In the genomic region with DNA sequence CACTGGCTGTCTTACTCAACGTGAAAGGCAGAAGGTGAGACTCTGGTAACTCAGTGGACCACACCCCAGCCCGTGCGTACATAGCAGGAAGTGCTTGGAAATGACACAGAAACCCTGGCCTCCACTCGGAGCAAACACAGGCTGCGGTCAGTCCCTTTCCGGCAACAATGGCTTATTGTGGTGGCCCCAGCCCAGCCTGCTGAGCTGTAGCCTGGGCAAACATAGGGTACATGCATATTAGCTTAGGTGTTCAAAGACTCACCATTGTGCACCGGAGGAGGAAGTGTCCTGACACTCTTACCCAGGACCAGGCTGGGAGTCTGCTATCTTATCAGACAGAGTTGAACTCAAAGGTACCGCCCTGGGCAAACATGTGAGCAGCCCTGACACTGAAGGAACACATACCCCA, we compare ENCODE assay signal across 11 mouse cellular contexts. TPM values are rescaled to one million over a fixed set of nuclear protein-coding genes. Genes with fewer than 3 reads are reported as not detected.
DNase-seq lines count a peak whose midpoint lies in the region; ATAC-seq and TF ChIP-seq lines count a peak whose summit lies in the region.
"Had no signal": no experiment of that assay in that cellular context is flagged by ENCODE, and none has a peak within 500 bp of the region (broad histone marks: within the 10 kb centered on the region; RNA-seq: fewer than 3 reads in every experiment).

No protein-coding gene starts in this region.

- intact Hi-C loops in gastrocnemius, adult 2 months (cut with DNase I): loop anchor here (1.0 to 10.0 kb wide), 3 partner anchors 70 to 308 kb away; partner anchors contain the start of genes Mrgbp and Ogfr
- intact Hi-C loops in gastrocnemius, postnatal 14 days (cut with DNase I; ENCODE audit: low total_unique reads): loop anchor here (1.0 kb wide), 1 partner anchor 70 kb away; no protein-coding TSS in a partner anchor

- 0 out of 2 replicates have a peak, but pooled peaks cover 6% of the 10 kb centered on the region for H3K4me1 ChIP-seq in intestine, postnatal 0 days (replicated peaks; ENCODE audit: control insufficient read depth, insufficient read depth, low read length)
- peaks cover 9% of the 10 kb centered on the region for H3K4me1 ChIP-seq in forebrain, postnatal 0 days (ENCODE audit: insufficient read depth)
- H3K4me1 ChIP-seq in hindbrain, embryonic 12.5 days: peaks cover 15% of the 10 kb centered on the region

- peak overlapping the region; percentile 45; the same call in 1 of the 2 replicates for H3K4me2 ChIP-seq in intestine, postnatal 0 days (replicated peaks; ENCODE audit: low read depth)
- no peak overlapping the region for H3K4me2 ChIP-seq in forebrain, postnatal 0 days (ENCODE audit: low read depth)
- no peak overlapping the region for H3K4me2 ChIP-seq in hindbrain, embryonic 12.5 days (replicated peaks)

- DNase-seq in gastrocnemius, adult 2 months: no peak
- no peak for DNase-seq in gastrocnemius, postnatal 14 days
- DNase-seq in CD4-positive, CD25-positive, alpha-beta regulatory T cell, adult 2 months (ENCODE audit: low read depth, low spot score): peak; percentile 84
- DNase-seq in forebrain, postnatal 0 days: no peak
- DNase-seq in adrenal gland, adult 18-20 months (ENCODE audit: low spot score in 2 of 2): no peak

- no peaks in the 10 kb centered on the region for H3K27me3 ChIP-seq in intestine, postnatal 0 days (replicated peaks; ENCODE audit: control insufficient read depth, insufficient read depth, low read length)
- H3K27me3 ChIP-seq in forebrain, postnatal 0 days (ENCODE audit: insufficient read depth, low read length): no peaks in the 10 kb centered on the region
- H3K27me3 ChIP-seq in hindbrain, embryonic 12.5 days: peaks cover 10% of the 10 kb centered on the region; the same call in 1 of the 2 replicates

- no peak overlapping the region; the same call in 1 of the 2 replicates for H3K4me3 ChIP-seq in gastrocnemius, adult 2 months
- no peak overlapping the region for H3K4me3 ChIP-seq in intestine, postnatal 0 days (ENCODE audit: low read depth, low read length)
- no peak overlapping the region for H3K4me3 ChIP-seq in forebrain, postnatal 0 days (ENCODE audit: low read depth, low read length)
- no peak overlapping the region for H3K4me3 ChIP-seq in hindbrain, embryonic 12.5 days
- H3K4me3 ChIP-seq: neural tube, embryonic 12.5 days had no signal

- no peaks in the 10 kb centered on the region for H3K9me3 ChIP-seq in intestine, postnatal 0 days (ENCODE audit: control insufficient read depth)
- no peaks in the 10 kb centered on the region for H3K9me3 ChIP-seq in forebrain, postnatal 0 days (ENCODE audit: low read length)
- H3K9me3 ChIP-seq in hindbrain, embryonic 12.5 days (replicated peaks): no peaks in the 10 kb centered on the region
- H3K9me3 ChIP-seq: neural tube, embryonic 12.5 days had no signal

- no peak for TF ChIP-seq CTCF in gastrocnemius, adult 2 months (IDR thresholded peaks at IDR 0.05)
- TF ChIP-seq CTCF in intestine, postnatal 0 days (IDR thresholded peaks at IDR 0.05; ENCODE audit: low read depth): no peak
- no peak for TF ChIP-seq CTCF in forebrain, postnatal 0 days (IDR thresholded peaks at IDR 0.05; ENCODE audit: low read depth)

- no peaks in the 10 kb centered on the region for H3K36me3 ChIP-seq in intestine, postnatal 0 days (ENCODE audit: control insufficient read depth, insufficient read depth)
- no peaks in the 10 kb centered on the region for H3K36me3 ChIP-seq in forebrain, postnatal 0 days (ENCODE audit: insufficient read depth)
- no peaks in the 10 kb centered on the region for H3K36me3 ChIP-seq in hindbrain, embryonic 12.5 days
- H3K36me3 ChIP-seq: neural tube, embryonic 12.5 days had no signal

- H3K9ac ChIP-seq in intestine, postnatal 0 days (ENCODE audit: low read depth, low read length): no peak overlapping the region
- H3K9ac ChIP-seq in forebrain, postnatal 0 days: no peak overlapping the region
- H3K9ac ChIP-seq in hindbrain, embryonic 12.5 days: no peak overlapping the region
- H3K9ac ChIP-seq: neural tube, embryonic 12.5 days had no signal

- 27% methylated on average over 8 of the region's 8 CpGs for WGBS in intestine, postnatal 0 days
- 72% methylated on average over 8 of the region's 8 CpGs for WGBS in forebrain, postnatal 0 days
- 61% methylated on average over 8 of the region's 8 CpGs for WGBS in hindbrain, embryonic 12.5 days

- H3K27ac ChIP-seq in gastrocnemius, adult 2 months: peak overlapping the region; percentile 63; the same call in 1 of the 2 replicates
- H3K27ac ChIP-seq in intestine, postnatal 0 days (ENCODE audit: low read depth, low read length): peak overlapping the region; percentile 94
- no peak overlapping the region for H3K27ac ChIP-seq in forebrain, postnatal 0 days (ENCODE audit: low read depth, low read length)
- no peak overlapping the region for H3K27ac ChIP-seq in hindbrain, embryonic 12.5 days
- H3K27ac ChIP-seq: neural tube, embryonic 12.5 days had no signal

- peak; percentile 65 for ATAC-seq in intestine, postnatal 0 days
- peak; percentile 50 for ATAC-seq in megakaryocyte, adult 5-6 weeks (ENCODE audit: poor library complexity, severe bottlenecking)
- no peak for ATAC-seq in forebrain, postnatal 0 days
- no peak for ATAC-seq in hindbrain, embryonic 12.5 days (ENCODE audit: low FRiP score)

RNA-seq across cellular contexts. Expression of gene Cables2, which starts 3.6 kb away (rescaled TPM):
- 1 to 10 TPM; 9.3 to 9.8 TPM for total RNA-seq in gastrocnemius, adult 2 months (2021)
- 1 to 10 TPM; 6.8 to 9.2 TPM for total RNA-seq in gastrocnemius, postnatal 14 days (2021)
- polyA plus RNA-seq in intestine, postnatal 0 days (2015; fragmentation: Nextera tagmentation; extraction: Ambion mirVana): 8.2 and 8.4 TPM in 2 replicates
- 16.0 and 16.4 TPM in 2 replicates for total RNA-seq in megakaryocyte, adult 5-6 weeks (2015)
- 12.1 and 12.8 TPM in 2 replicates for total RNA-seq in megakaryocyte, adult 5-6 weeks (2017)
- total RNA-seq in forebrain, postnatal 0 days (2014; rRNA removed): 46.6 and 58.8 TPM in 2 replicates
- 21.1 and 28.4 TPM in 2 replicates for polyA plus RNA-seq in forebrain, postnatal 0 days (2015; fragmentation: Nextera tagmentation; extraction: Ambion mirVana)
- 10 to 100 TPM; 12.1 to 15.6 TPM for total RNA-seq in adrenal gland, adult 18-20 months (2021)
- polyA plus RNA-seq in hindbrain, embryonic 12.5 days (2016; fragmentation: Nextera tagmentation; extraction: Ambion mirVana): 29.4 and 29.5 TPM in 2 replicates

RNA-seq across cellular contexts. Expression of gene Rbbp8nl, which starts 12.8 kb away (rescaled TPM):
- not detected for total RNA-seq in gastrocnemius, adult 2 months (2021)
- total RNA-seq in gastrocnemius, postnatal 14 days (2021): not detected
- 0.18 and 0.25 TPM in 2 replicates for polyA plus RNA-seq in intestine, postnatal 0 days (2015; fragmentation: Nextera tagmentation; extraction: Ambion mirVana)
- not detected in 2 replicates for total RNA-seq in megakaryocyte, adult 5-6 weeks (2015)
- total RNA-seq in megakaryocyte, adult 5-6 weeks (2017): not detected in 2 replicates
- not detected in 2 replicates for total RNA-seq in forebrain, postnatal 0 days (2014; rRNA removed)
- not detected in 2 replicates for polyA plus RNA-seq in forebrain, postnatal 0 days (2015; fragmentation: Nextera tagmentation; extraction: Ambion mirVana)
- total RNA-seq in adrenal gland, adult 18-20 months (2021): not detected
- polyA plus RNA-seq in hindbrain, embryonic 12.5 days (2016; fragmentation: Nextera tagmentation; extraction: Ambion mirVana): 0.20 and 0.35 TPM in 2 replicates
- total RNA-seq: layer of hippocampus, adult 8-10 months had no signal

RNA-seq across cellular contexts. Expression of gene Rps21, which starts 19.7 kb away (rescaled TPM):
- total RNA-seq in gastrocnemius, adult 2 months (2021): 100 to 1,000 TPM; 359 to 473 TPM
- 100 to 1,000 TPM; 456 to 506 TPM for total RNA-seq in gastrocnemius, postnatal 14 days (2021)
- polyA plus RNA-seq in intestine, postnatal 0 days (2015; fragmentation: Nextera tagmentation; extraction: Ambion mirVana): 442 and 454 TPM in 2 replicates
- total RNA-seq in megakaryocyte, adult 5-6 weeks (2015): 1,036 and 1,070 TPM in 2 replicates
- total RNA-seq in megakaryocyte, adult 5-6 weeks (2017): 1,935 and 2,289 TPM in 2 replicates
- total RNA-seq in forebrain, postnatal 0 days (2014; rRNA removed): 848 and 1,386 TPM in 2 replicates
- 439 and 570 TPM in 2 replicates for polyA plus RNA-seq in forebrain, postnatal 0 days (2015; fragmentation: Nextera tagmentation; extraction: Ambion mirVana)
- total RNA-seq in adrenal gland, adult 18-20 months (2021): 100 to 1,000 TPM; 777 to 810 TPM
- polyA plus RNA-seq in hindbrain, embryonic 12.5 days (2016; fragmentation: Nextera tagmentation; extraction: Ambion mirVana): 393 and 423 TPM in 2 replicates

RNA-seq across cellular contexts. Expression of gene Lama5, which starts 51.2 kb away (rescaled TPM):
- 10 to 100 TPM; 10.5 to 14.8 TPM for total RNA-seq in gastrocnemius, adult 2 months (2021)
- 10 to 100 TPM; 17.9 to 18.0 TPM for total RNA-seq in gastrocnemius, postnatal 14 days (2021)
- 19.8 and 23.5 TPM in 2 replicates for polyA plus RNA-seq in intestine, postnatal 0 days (2015; fragmentation: Nextera tagmentation; extraction: Ambion mirVana)
- total RNA-seq in megakaryocyte, adult 5-6 weeks (2015): 0.48 and 0.83 TPM in 2 replicates
- 0.18 and 4.0 TPM in 2 replicates for total RNA-seq in megakaryocyte, adult 5-6 weeks (2017)
- total RNA-seq in forebrain, postnatal 0 days (2014; rRNA removed): 3.5 and 8.9 TPM in 2 replicates
- polyA plus RNA-seq in forebrain, postnatal 0 days (2015; fragmentation: Nextera tagmentation; extraction: Ambion mirVana): 1.4 and 1.7 TPM in 2 replicates
- 10 to 100 TPM; 31.5 to 61.3 TPM for total RNA-seq in adrenal gland, adult 18-20 months (2021)
- polyA plus RNA-seq in hindbrain, embryonic 12.5 days (2016; fragmentation: Nextera tagmentation; extraction: Ambion mirVana): 5.8 and 8.7 TPM in 2 replicates

RNA-seq across cellular contexts. Expression of gene Gata5, which starts 57.6 kb away (rescaled TPM):
- not detected for total RNA-seq in gastrocnemius, adult 2 months (2021)
- not detected for total RNA-seq in gastrocnemius, postnatal 14 days (2021)
- 20.9 and 23.9 TPM in 2 replicates for polyA plus RNA-seq in intestine, postnatal 0 days (2015; fragmentation: Nextera tagmentation; extraction: Ambion mirVana)
- not detected in 2 replicates for total RNA-seq in megakaryocyte, adult 5-6 weeks (2015)
- total RNA-seq in megakaryocyte, adult 5-6 weeks (2017): not detected in 2 replicates
- not detected in 2 replicates for total RNA-seq in forebrain, postnatal 0 days (2014; rRNA removed)
- not detected in 2 replicates for polyA plus RNA-seq in forebrain, postnatal 0 days (2015; fragmentation: Nextera tagmentation; extraction: Ambion mirVana)
- under 1 TPM in 1 of 2 experiments, not detected in 1; 0.16 TPM for total RNA-seq in adrenal gland, adult 18-20 months (2021)
- 0.08 TPM in 1 of 2 replicates, not detected in the other for polyA plus RNA-seq in hindbrain, embryonic 12.5 days (2016; fragmentation: Nextera tagmentation; extraction: Ambion mirVana)
- total RNA-seq: layer of hippocampus, adult 8-10 months had no signal
- polyA plus RNA-seq: frontal cortex, adult 2 months; neural tube, embryonic 12.5 days had no signal

Comparison
In these comparisons a context has a peak if more than half of its experiments do, and no peak if none do; other contexts are left out.
1. H3K27ac ChIP-seq: peak in gastrocnemius, adult 2 months (single experiment) and intestine, postnatal 0 days (single experiment); none in forebrain, postnatal 0 days (single experiment) and hindbrain, embryonic 12.5 days (single experiment).
2. ATAC-seq: peak in intestine, postnatal 0 days (single experiment) and megakaryocyte, adult 5-6 weeks (single experiment); none in forebrain, postnatal 0 days (single experiment) and hindbrain, embryonic 12.5 days (single experiment).